Mouse (Mus musculus): ENCODE data around the gene Wdr82. TPM values are rescaled to one million over a fixed set of nuclear protein-coding genes. Genes with fewer than 3 reads are reported as not detected.

The Wdr82 gene
- polyA plus RNA-seq, 1 experiment, result 49.6 TPM

DNA sequence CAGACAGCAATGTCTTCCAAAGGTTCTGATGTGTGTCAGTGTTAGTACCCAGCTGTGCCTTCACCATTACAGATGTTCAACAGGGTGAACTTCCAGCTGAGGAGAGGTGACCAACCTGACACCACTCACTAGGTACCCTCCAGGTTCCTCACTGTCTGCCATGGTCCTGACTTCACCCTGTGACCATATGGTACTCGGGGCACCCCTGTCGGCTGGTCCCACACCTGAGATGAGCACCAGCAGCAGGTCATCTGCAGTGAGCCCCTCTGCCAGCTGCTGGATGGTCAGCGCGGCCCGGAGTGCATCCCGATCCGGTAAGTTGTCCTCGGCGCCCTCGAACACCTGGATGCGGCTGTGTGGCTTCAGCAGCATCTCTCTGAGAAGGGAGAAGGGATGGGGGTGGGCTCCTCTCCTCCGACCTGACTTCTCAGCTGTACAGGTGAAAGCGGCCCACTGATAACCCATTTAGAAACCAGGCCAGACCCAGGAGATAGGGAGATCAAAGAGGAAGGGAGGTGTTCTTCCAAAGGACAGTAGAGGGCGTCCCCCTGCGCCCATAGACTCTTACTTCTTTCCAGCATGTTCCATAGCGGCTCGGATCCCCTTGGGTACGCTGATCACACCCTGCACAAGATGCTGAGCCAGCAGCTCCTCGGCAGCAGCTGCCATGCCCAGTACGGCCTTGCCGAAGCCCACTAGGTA, 13.7 kb upstream of the Wdr82 start:
- H3K4me3 ChIP-seq (ENCODE audit: insufficient read depth, poor library complexity, severe bottlenecking), result no peak overlapping the region
- no peaks in the 10 kb centered on the region for H3K79me3 ChIP-seq (ENCODE audit: low read depth)
- H3ac ChIP-seq (ENCODE audit: control insufficient read depth, insufficient read length, low read depth), result no peak overlapping the region
- H3K79me2 ChIP-seq (ENCODE audit: control insufficient read depth, insufficient read depth), result no peaks in the 10 kb centered on the region
- no peaks in the 10 kb centered on the region for H3K36me3 ChIP-seq (ENCODE audit: control insufficient read depth, insufficient read depth)
- TF ChIP-seq MAX (IDR thresholded peaks at IDR 0.05) (no peak), MYOG (IDR thresholded peaks at IDR 0.05; ENCODE audit: control insufficient read depth, extremely low read depth, insufficient read length) (no peak), MYOD1 (IDR thresholded peaks at IDR 0.05; ENCODE audit: control insufficient read depth, insufficient read length, low read depth) (no peak), CTCF (IDR thresholded peaks at IDR 0.05; ENCODE audit: control insufficient read depth, insufficient read depth, insufficient read length) (no peak), CEBPB (IDR thresholded peaks at IDR 0.05; ENCODE audit: low read depth) (no peak), FOSL1 (IDR thresholded peaks at IDR 0.05; ENCODE audit: insufficient read depth, low read length, poor library complexity, severe bottlenecking) (no peak), USF1 (IDR thresholded peaks at IDR 0.05; ENCODE audit: low read depth) (no peak)
- H3K27me3 ChIP-seq (ENCODE audit: control insufficient read depth, insufficient read depth, insufficient read length), result peaks cover 13% of the 10 kb centered on the region

GRCm38 (mm10) chr9:106157623-106157925, 13.2 kb upstream of the Wdr82 start:
- no peaks in the 10 kb centered on the region for H3K36me3 ChIP-seq (ENCODE audit: control insufficient read depth, insufficient read depth)
- peaks cover 8% of the 10 kb centered on the region for H3K27me3 ChIP-seq (ENCODE audit: control insufficient read depth, insufficient read depth, insufficient read length)
- no peaks in the 10 kb centered on the region for H3K79me3 ChIP-seq (ENCODE audit: low read depth)
- no peak overlapping the region for H3ac ChIP-seq (ENCODE audit: control insufficient read depth, insufficient read length, low read depth)
- no peak overlapping the region for H3K4me3 ChIP-seq (ENCODE audit: insufficient read depth, poor library complexity, severe bottlenecking)
- no peaks in the 10 kb centered on the region for H3K79me2 ChIP-seq (ENCODE audit: control insufficient read depth, insufficient read depth)
- TF ChIP-seq MYOD1 (IDR thresholded peaks at IDR 0.05; ENCODE audit: control insufficient read depth, insufficient read length, low read depth) (no peak), CTCF (IDR thresholded peaks at IDR 0.05; ENCODE audit: control insufficient read depth, insufficient read depth, insufficient read length) (no peak), MYOG (IDR thresholded peaks at IDR 0.05; ENCODE audit: control insufficient read depth, extremely low read depth, insufficient read length) (no peak), FOSL1 (IDR thresholded peaks at IDR 0.05; ENCODE audit: insufficient read depth, low read length, poor library complexity, severe bottlenecking) (no peak), MAX (IDR thresholded peaks at IDR 0.05) (no peak), CEBPB (IDR thresholded peaks at IDR 0.05; ENCODE audit: low read depth) (no peak), USF1 (IDR thresholded peaks at IDR 0.05; ENCODE audit: low read depth) (no peak)

DNA sequence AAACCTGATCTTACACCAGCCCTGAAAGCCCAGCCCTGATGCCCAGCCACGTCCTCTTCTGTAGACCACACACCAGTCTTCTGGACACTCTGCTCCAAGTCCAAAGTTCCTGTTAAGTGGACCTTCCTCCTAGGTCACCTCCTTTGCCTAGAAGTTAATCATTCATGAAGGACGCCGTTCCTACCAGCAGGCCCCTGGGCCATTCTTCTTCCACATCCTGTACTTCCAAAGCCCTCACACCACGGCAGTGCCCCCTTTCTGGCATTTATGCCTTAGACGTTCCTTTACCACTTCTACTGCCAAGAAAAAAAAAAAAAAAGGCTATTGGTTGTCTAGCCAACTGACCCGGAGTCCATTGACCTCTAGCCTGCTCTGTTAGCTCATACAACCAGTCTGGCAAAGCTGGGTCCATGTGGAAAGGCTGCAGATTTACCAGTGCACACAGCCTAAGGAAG, 12.7 kb upstream of the Wdr82 start, which contains the start of gene Glyctk:
Glyctk (minus strand) TSS at position 102 of the 455 bp plus-strand sequence.
- no peaks in the 10 kb centered on the region for H3K79me3 ChIP-seq (ENCODE audit: low read depth)
- peaks cover 8% of the 10 kb centered on the region for H3K27me3 ChIP-seq (ENCODE audit: control insufficient read depth, insufficient read depth, insufficient read length)
- TF ChIP-seq MAX (IDR thresholded peaks at IDR 0.05) (no peak), MYOG (IDR thresholded peaks at IDR 0.05; ENCODE audit: control insufficient read depth, extremely low read depth, insufficient read length) (no peak), FOSL1 (IDR thresholded peaks at IDR 0.05; ENCODE audit: insufficient read depth, low read length, poor library complexity, severe bottlenecking) (no peak), CTCF (IDR thresholded peaks at IDR 0.05; ENCODE audit: control insufficient read depth, insufficient read depth, insufficient read length) (no peak), CEBPB (IDR thresholded peaks at IDR 0.05; ENCODE audit: low read depth) (no peak), MYOD1 (IDR thresholded peaks at IDR 0.05; ENCODE audit: control insufficient read depth, insufficient read length, low read depth) (no peak), USF1 (IDR thresholded peaks at IDR 0.05; ENCODE audit: low read depth) (no peak)
- no peaks in the 10 kb centered on the region for H3K79me2 ChIP-seq (ENCODE audit: control insufficient read depth, insufficient read depth)
- H3K36me3 ChIP-seq (ENCODE audit: control insufficient read depth, insufficient read depth), result no peaks in the 10 kb centered on the region
- no peak within 1 kb of the TSS for H3ac ChIP-seq (ENCODE audit: control insufficient read depth, insufficient read length, low read depth)
- H3K4me3 ChIP-seq (ENCODE audit: insufficient read depth, poor library complexity, severe bottlenecking), result no peak within 1 kb of the TSS

GRCm38 (mm10) chr9:106159237-106159636, 11.5 kb upstream of the Wdr82 start:
- no peaks in the 10 kb centered on the region for H3K79me2 ChIP-seq (ENCODE audit: control insufficient read depth, insufficient read depth)
- H3ac ChIP-seq (ENCODE audit: control insufficient read depth, insufficient read length, low read depth), result no peak overlapping the region
- no peak for TF ChIP-seq MYOD1 (IDR thresholded peaks at IDR 0.05; ENCODE audit: control insufficient read depth, insufficient read length, low read depth)
- TF ChIP-seq MYOG (IDR thresholded peaks at IDR 0.05; ENCODE audit: control insufficient read depth, extremely low read depth, insufficient read length), result no peak
- TF ChIP-seq CEBPB (IDR thresholded peaks at IDR 0.05; ENCODE audit: low read depth), result no peak
- TF ChIP-seq CTCF (IDR thresholded peaks at IDR 0.05; ENCODE audit: control insufficient read depth, insufficient read depth, insufficient read length), result no peak
- no peak for TF ChIP-seq USF1 (IDR thresholded peaks at IDR 0.05; ENCODE audit: low read depth)
- no peak for TF ChIP-seq MAX (IDR thresholded peaks at IDR 0.05)
- no peak for TF ChIP-seq FOSL1 (IDR thresholded peaks at IDR 0.05; ENCODE audit: insufficient read depth, low read length, poor library complexity, severe bottlenecking)
- H3K36me3 ChIP-seq (ENCODE audit: control insufficient read depth, insufficient read depth), result no peaks in the 10 kb centered on the region
- no peak overlapping the region for H3K4me3 ChIP-seq (ENCODE audit: insufficient read depth, poor library complexity, severe bottlenecking)
- H3K79me3 ChIP-seq (ENCODE audit: low read depth), result no peaks in the 10 kb centered on the region
- no peaks in the 10 kb centered on the region for H3K27me3 ChIP-seq (ENCODE audit: control insufficient read depth, insufficient read depth, insufficient read length)

DNA sequence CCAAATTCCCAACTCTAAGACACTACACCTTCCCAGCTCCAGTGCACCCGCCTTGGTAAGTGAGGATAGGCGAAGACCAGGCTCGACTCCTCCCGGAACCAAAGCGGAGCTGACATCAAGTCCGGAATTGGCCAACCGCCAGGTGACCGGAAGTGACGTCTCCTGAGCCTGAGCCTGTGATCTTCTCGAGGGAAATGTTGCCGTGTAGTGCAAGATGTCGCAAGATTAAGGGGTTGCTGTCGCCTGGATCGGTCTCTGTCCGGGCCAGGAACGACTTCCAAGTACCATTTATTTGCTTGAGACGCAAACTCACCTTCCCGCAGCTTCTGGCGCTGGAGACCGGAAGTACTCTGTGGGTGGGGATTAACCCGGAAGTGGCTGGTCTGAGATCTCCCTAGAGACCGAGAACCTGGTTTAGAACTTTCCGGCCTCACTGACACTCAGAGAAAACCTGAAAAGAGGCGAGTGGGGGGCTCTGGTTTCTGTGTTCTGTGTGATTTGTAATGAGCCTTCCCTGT, 10.9 kb upstream of the Wdr82 start:
- Histone ChIP-seq H3K79me3 (ENCODE audit: low read depth) (no peaks in the 10 kb centered on the region), H3K27me3 (ENCODE audit: control insufficient read depth, insufficient read depth, insufficient read length) (no peaks in the 10 kb centered on the region), H3ac (ENCODE audit: control insufficient read depth, insufficient read length, low read depth) (peak overlapping the region; percentile 70), H3K79me2 (ENCODE audit: control insufficient read depth, insufficient read depth) (no peaks in the 10 kb centered on the region), H3K36me3 (ENCODE audit: control insufficient read depth, insufficient read depth) (no peaks in the 10 kb centered on the region), H3K4me3 (ENCODE audit: insufficient read depth, poor library complexity, severe bottlenecking) (peak overlapping the region; percentile 49)
- TF ChIP-seq MYOD1 (IDR thresholded peaks at IDR 0.05; ENCODE audit: control insufficient read depth, insufficient read length, low read depth) (no peak), USF1 (IDR thresholded peaks at IDR 0.05; ENCODE audit: low read depth) (peak; percentile 9)
